Mouse (Mus musculus): Measurements from ENCODE around the gene Zcchc10. TPM values are rescaled to one million over a fixed set of nuclear protein-coding genes. Genes with fewer than 3 reads are reported as not detected.

The Zcchc10 gene
- polyA plus RNA-seq (2014; fragmentation: Illumina TruSeq; extraction: RNeasy Lipid Tissue Mini Kit (QIAGEN cat#74804); ENCODE audit: low read depth, low replicate concordance): 9.2 TPM

GRCm38 (mm10) chr11:53324512-53324968, at the start of gene Zcchc10:
TSS of gene Zcchc10 (plus strand) at chr11:53324679.

DNA sequence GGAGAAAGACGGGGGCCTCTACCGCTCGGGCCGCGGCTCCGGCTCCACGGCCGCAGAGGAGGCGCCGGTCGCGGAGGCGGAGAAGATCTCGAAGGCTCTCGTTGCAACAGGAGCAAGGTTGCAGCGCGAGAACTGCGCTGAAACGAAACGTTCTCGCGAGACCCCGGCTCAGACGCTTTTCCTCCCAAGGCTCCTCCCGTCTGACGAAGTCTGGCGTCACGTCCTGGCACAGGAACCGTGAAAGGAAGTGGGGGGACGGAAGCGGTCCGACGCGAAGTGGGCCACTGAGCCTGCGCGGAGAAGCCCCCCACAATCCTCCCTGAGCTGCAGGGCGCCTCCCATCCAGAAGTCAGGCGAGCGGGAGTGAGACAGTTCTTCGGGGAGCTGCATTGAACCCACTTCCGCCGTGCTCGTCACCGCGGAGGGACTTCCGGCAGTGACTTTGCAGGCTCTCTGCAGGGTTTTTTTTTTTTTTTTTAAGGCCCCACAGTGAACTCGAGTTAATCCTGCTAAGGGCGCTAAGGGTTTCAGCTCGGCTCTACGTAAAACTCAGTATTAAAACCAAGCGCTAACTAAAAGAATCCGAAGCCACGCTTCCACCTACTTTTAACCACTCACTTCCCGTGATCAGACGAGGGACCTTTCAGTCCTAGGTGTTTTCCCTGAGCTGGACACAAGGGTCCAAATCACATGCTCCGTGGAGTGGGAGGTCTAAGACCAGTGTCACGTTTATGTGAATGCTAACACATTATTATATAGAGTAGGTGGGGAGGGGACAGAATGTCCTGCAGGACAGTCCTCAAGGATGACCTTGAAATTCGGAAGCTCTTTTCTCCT, 23.9 kb upstream of the Zcchc10 start, which contains the start of gene Hspa4:
TSS of gene Hspa4 (minus strand) at position 128 of the 837 bp plus-strand sequence.

DNA sequence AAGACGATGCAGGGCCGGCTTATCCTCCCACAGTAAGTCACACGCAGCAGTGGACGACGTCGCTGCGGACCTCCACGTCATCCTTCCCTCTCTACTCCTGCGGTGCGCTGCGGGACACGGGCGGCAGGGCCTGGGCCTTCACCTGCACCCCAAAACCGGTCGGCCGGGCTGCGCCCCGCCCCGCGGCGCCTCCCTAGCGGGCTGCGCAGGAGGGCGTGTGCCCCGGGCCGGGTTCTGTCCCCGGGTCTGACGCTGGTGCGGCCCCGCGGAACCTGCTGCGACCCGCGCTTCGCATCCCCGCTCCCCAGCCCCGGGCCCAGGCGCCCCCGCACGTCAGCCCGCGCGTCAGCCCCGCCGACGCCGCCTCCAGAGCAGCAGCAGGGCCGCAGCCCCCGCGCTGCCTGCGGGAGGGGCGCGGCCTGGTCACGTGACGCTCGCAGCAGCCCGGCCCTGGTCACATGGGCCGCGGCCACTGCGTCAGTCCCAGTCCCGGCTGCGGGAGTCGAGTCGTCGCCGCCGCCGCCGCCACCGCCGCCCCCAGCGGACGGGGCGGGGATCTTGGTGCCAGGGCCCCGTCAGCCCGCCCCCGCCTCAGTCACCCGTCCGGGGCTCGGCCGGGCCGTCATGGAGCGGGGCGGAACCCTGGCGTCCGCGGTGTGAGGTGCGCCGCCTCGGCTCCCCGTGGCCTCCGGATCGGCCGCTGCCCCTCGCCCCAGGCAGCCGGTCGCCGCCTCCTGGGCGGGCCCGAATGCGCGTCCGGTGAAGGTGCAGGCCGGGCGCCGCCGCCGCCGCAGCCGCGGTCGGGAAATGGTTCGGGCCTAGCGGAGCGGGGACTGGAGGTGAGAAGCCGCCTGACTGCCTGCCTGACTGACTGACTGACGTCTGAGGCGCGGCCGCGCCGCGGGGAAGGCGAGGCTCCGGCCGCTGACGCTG, 26.1 kb downstream of the Zcchc10 start, which contains the start of gene Aff4:
TSS of gene Aff4 (plus strand) at position 543 of the 933 bp plus-strand sequence.

Other genes with a start within 250 kb of the Zcchc10 start
- 197 TPM for gene Hspa4, start 24.2 kb upstream of the Zcchc10 start, polyA plus RNA-seq (2014; fragmentation: Illumina TruSeq; extraction: RNeasy Lipid Tissue Mini Kit (QIAGEN cat#74804); ENCODE audit: low read depth, low replicate concordance)
- 41.4 TPM for gene Aff4, start 26.2 kb downstream of the Zcchc10 start, polyA plus RNA-seq (2014; fragmentation: Illumina TruSeq; extraction: RNeasy Lipid Tissue Mini Kit (QIAGEN cat#74804); ENCODE audit: low read depth, low replicate concordance)
- gene Leap2, start 98.5 kb downstream of the Zcchc10 start, polyA plus RNA-seq (2014; fragmentation: Illumina TruSeq; extraction: RNeasy Lipid Tissue Mini Kit (QIAGEN cat#74804); ENCODE audit: low read depth, low replicate concordance): 198 TPM
- 114 TPM for gene Uqcrq, start 106.2 kb downstream of the Zcchc10 start, polyA plus RNA-seq (2014; fragmentation: Illumina TruSeq; extraction: RNeasy Lipid Tissue Mini Kit (QIAGEN cat#74804); ENCODE audit: low read depth, low replicate concordance)
- not detected for gene Gdf9, start 106.3 kb downstream of the Zcchc10 start, polyA plus RNA-seq (2014; fragmentation: Illumina TruSeq; extraction: RNeasy Lipid Tissue Mini Kit (QIAGEN cat#74804); ENCODE audit: low read depth, low replicate concordance)
- gene Gm10447, start 132.4 kb downstream of the Zcchc10 start, polyA plus RNA-seq (2014; fragmentation: Illumina TruSeq; extraction: RNeasy Lipid Tissue Mini Kit (QIAGEN cat#74804); ENCODE audit: low read depth, low replicate concordance): 1.3 TPM
- 3.5 TPM for gene Shroom1, start 132.5 kb downstream of the Zcchc10 start, polyA plus RNA-seq (2014; fragmentation: Illumina TruSeq; extraction: RNeasy Lipid Tissue Mini Kit (QIAGEN cat#74804); ENCODE audit: low read depth, low replicate concordance)
- not detected for gene Gm9837, start 145.8 kb downstream of the Zcchc10 start, polyA plus RNA-seq (2014; fragmentation: Illumina TruSeq; extraction: RNeasy Lipid Tissue Mini Kit (QIAGEN cat#74804); ENCODE audit: low read depth, low replicate concordance)
- not detected for gene Gm9945, start 155.5 kb downstream of the Zcchc10 start, polyA plus RNA-seq (2014; fragmentation: Illumina TruSeq; extraction: RNeasy Lipid Tissue Mini Kit (QIAGEN cat#74804); ENCODE audit: low read depth, low replicate concordance)
- not detected for gene Sowaha, start 155.6 kb downstream of the Zcchc10 start, polyA plus RNA-seq (2014; fragmentation: Illumina TruSeq; extraction: RNeasy Lipid Tissue Mini Kit (QIAGEN cat#74804); ENCODE audit: low read depth, low replicate concordance)
- gene Sept8, start 194.6 kb downstream of the Zcchc10 start, polyA plus RNA-seq (2014; fragmentation: Illumina TruSeq; extraction: RNeasy Lipid Tissue Mini Kit (QIAGEN cat#74804); ENCODE audit: low read depth, low replicate concordance): 1.7 TPM
- gene Kif3a, start 242.7 kb downstream of the Zcchc10 start, polyA plus RNA-seq (2014; fragmentation: Illumina TruSeq; extraction: RNeasy Lipid Tissue Mini Kit (QIAGEN cat#74804); ENCODE audit: low read depth, low replicate concordance): 3.7 TPM

Data from liver, adult 10 weeks (tissue).